Mouse (Mus musculus) CH12.LX (cell line): ENCODE data around the gene Cnr2.

Experiments used
- BHLHE40 ChIP-seq: IDR thresholded peaks from 2 replicates; pipeline ENCODE4 v1.6.1; 2011; ENCODE audit warnings: mild to moderate bottlenecking, low read depth, low read length, improper control_type of control experiment
- CTCF ChIP-seq, 2 experiments: IDR thresholded peaks in 1 of 2; conservative IDR thresholded peaks in 1 of 2; 2 replicates each; pipeline ENCODE4 v1.5.1; 2011 to 2012; ENCODE audit warnings: low read depth in 2 of 2, low read length in 2 of 2, improper control_type of control experiment in 1 of 2, inconsistent platforms in 1 of 2, mild to moderate bottlenecking in 1 of 2, moderate library complexity in 1 of 2
- E2F4 ChIP-seq: IDR thresholded peaks from 2 replicates; pipeline ENCODE4 v1.6.1; 2011; ENCODE audit warnings: low read depth, low read length, improper control_type of control experiment; ENCODE audit not compliant: insufficient replicate concordance
- EP300 ChIP-seq: IDR thresholded peaks from 2 replicates; pipeline ENCODE4 v1.6.1; 2011; ENCODE audit warnings: low read length, improper control_type of control experiment
- HCFC1 ChIP-seq: IDR thresholded peaks from 2 replicates; pipeline ENCODE4 v1.6.1; 2012; ENCODE audit warnings: low read depth, mild to moderate bottlenecking, inconsistent platforms, low read length, improper control_type of control experiment
- MEF2A ChIP-seq: IDR thresholded peaks from 2 replicates; pipeline ENCODE4 v1.6.1; 2014; ENCODE audit warnings: low read depth, mild to moderate bottlenecking, inconsistent platforms, low read length, improper control_type of control experiment, borderline replicate concordance
- NELFE ChIP-seq: IDR thresholded peaks from 2 replicates; pipeline ENCODE4 v1.6.1; 2011; ENCODE audit warnings: low read depth, low read length, improper control_type of control experiment
- POLR2A ChIP-seq: IDR thresholded peaks from 2 replicates; pipeline ENCODE4 v1.6.1; 2011; ENCODE audit warnings: low read depth, mild to moderate bottlenecking, improper control_type of control experiment, low read length
- POLR2AphosphoS2 ChIP-seq: IDR thresholded peaks from 2 replicates; pipeline ENCODE4 v1.6.1; 2011; ENCODE audit warnings: low read depth, low read length, improper control_type of control experiment
- UBTF ChIP-seq: IDR thresholded peaks from 2 replicates; pipeline ENCODE4 v1.6.1; 2012; ENCODE audit warnings: low read depth, mild to moderate bottlenecking, inconsistent platforms, low read length, improper control_type of control experiment, moderate library complexity
- ZKSCAN1 ChIP-seq: IDR thresholded peaks from 2 replicates; pipeline ENCODE4 v1.6.1; 2012; ENCODE audit warnings: low read depth, inconsistent platforms, low read length, improper control_type of control experiment, borderline replicate concordance

DNA sequence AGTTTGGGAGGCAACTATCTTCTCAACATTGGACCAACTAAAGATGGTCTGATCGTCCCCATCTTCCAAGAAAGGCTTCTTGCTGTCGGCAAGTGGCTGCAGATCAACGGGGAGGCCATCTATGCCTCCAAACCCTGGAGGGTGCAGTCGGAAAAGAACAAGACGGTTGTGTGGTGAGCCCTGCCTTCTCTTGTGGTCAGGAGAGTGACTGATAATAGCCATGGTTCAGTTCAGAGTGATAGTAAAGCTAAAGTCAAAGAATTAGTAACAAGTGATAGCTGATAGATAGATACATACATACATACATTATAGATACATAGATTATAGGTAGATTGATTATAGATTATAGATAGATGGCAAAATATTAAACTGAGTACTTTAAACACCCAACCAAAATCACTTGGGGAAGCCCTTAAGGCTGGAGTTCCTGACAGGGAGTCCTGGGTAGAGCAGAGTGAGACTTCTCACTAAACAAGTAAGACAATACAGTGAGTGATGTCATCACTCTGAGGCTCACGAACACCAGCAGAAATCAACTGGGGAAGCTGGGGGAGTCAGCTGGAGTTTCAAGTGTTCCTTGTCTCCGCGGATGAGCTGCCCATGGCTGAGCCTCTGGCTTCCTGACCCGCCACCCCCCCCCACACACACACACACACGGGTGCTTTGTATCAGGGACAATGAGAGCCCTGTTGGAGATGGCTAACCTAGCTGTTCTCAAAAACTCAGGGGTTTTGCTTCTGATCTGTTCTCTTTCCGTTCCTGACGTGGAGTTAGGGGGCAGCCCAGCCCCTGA lies 39.7 kb downstream of the Cnr2 start:
- TF ChIP-seq NELFE, result no peak
- TF ChIP-seq POLR2A, result no peak
- TF ChIP-seq ZKSCAN1, result no peak
- no peak for TF ChIP-seq HCFC1
- no peak for TF ChIP-seq POLR2AphosphoS2
- no peak for TF ChIP-seq CTCF (conservative IDR thresholded peaks at IDR 0.05 in 1 of 2, IDR thresholded peaks at IDR 0.05 in 1 of 2; ENCODE audit: low read depth in 2 of 2, low read length in 2 of 2)
- TF ChIP-seq BHLHE40, result no peak
- TF ChIP-seq EP300, result no peak
- TF ChIP-seq UBTF, result no peak
- no peak for TF ChIP-seq E2F4
- TF ChIP-seq MEF2A, result no peak
